Mouse (Mus musculus) heart, postnatal 0 days (tissue): ENCODE data around the gene Capza1. TPM values are rescaled to one million over a fixed set of nuclear protein-coding genes. Genes with fewer than 3 reads are reported as not detected.
"Not testable (repeated sequence)": the region's sequence is repeated elsewhere in the genome, so short reads cannot be mapped to it uniquely, and the experiment has no call there.

Experiments
- ATAC-seq: fragments of 200-750 bp; cut with Nextera tagmentation; 2 replicates; pipeline ENCODE4 v1.8.0; 2017; ENCODE audit warnings: low read depth, moderate number of reproducible peaks, moderate library complexity; ENCODE audit not compliant: insufficient read depth
- DNase-seq: peaks from one replicate; pipeline ENCODE4 v3.0.0-alpha.2; 2016; ENCODE audit warnings: low spot score
- H3K27ac ChIP-seq: fragments of 300-500 bp; sonication (generic); 2 replicates; pipeline ENCODE4 v1.5.1; 2014; ENCODE audit warnings: low read depth, mild to moderate bottlenecking
- H3K27me3 ChIP-seq: fragments of 300-500 bp; sonication (generic); 2 replicates; pipeline ENCODE4 v1.6.1; 2014; ENCODE audit warnings: low read length, mixed read lengths; ENCODE audit not compliant: control insufficient read depth, insufficient read depth
- H3K36me3 ChIP-seq: fragments of 300-500 bp; sonication (generic); replicated peaks from 2 replicates; pipeline ENCODE4 v1.6.1; 2014; ENCODE audit warnings: low read length, mixed read lengths; ENCODE audit not compliant: control insufficient read depth, insufficient read depth
- H3K4me1 ChIP-seq: fragments of 300-500 bp; sonication (generic); 2 replicates; pipeline ENCODE4 v1.6.1; 2014; ENCODE audit warnings: antibody characterized with exemption; ENCODE audit not compliant: control insufficient read depth, insufficient read depth
- H3K4me2 ChIP-seq: fragments of 300-500 bp; sonication (generic); 2 replicates; pipeline ENCODE4 v1.6.1; 2014; ENCODE audit warnings: low read depth, mild to moderate bottlenecking, low read length, moderate library complexity
- H3K4me3 ChIP-seq: fragments of 300-500 bp; sonication (generic); 2 replicates; pipeline ENCODE4 v1.5.1; 2014; ENCODE audit warnings: low read depth, low read length
- H3K9ac ChIP-seq: fragments of 300-500 bp; sonication (generic); replicated peaks from 2 replicates; pipeline ENCODE4 v1.6.1; 2014; ENCODE audit warnings: low read depth, low read length, mixed read lengths
- H3K9me3 ChIP-seq: fragments of 300-500 bp; sonication (generic); replicated peaks from 2 replicates; pipeline ENCODE4 v1.6.1; 2016; ENCODE audit warnings: low read length; ENCODE audit not compliant: control insufficient read depth
- CTCF ChIP-seq: IDR thresholded peaks from 2 replicates; pipeline ENCODE4 v1.5.1; 2016; ENCODE audit warnings: antibody characterized with exemption, control low read depth, low read depth
- EP300 ChIP-seq: IDR thresholded peaks from 2 replicates; pipeline ENCODE4 v1.6.1; 2016; ENCODE audit warnings: antibody characterized with exemption, low read depth
- WGBS: fragments of 180-500 bp; shearing (Covaris S2); extraction: QIAGEN DNeasy Blood & Tissue Kit; methylation state at CpG from one replicate; pipeline ENCODE4 v1.1.7; 2014; 5-methylcytosine and 5-hydroxymethylcytosine counted together
- polyA plus RNA-seq: library from polyadenylated mRNA; unstranded; fragments of >200 nt; fragmentation: Nextera tagmentation; extraction: Ambion mirVana; gene quantifications from 2 replicates; pipeline ENCODE4 v1.2.1, GENCODE M21; 2015
- total RNA-seq: library from RNA; depleted of rRNA; stranded (reverse); fragments of >200 nt; gene quantifications from 2 replicates; pipeline ENCODE4 v1.2.3, GENCODE M21; 2014; ENCODE audit warnings: low replicate concordance

Capza1 gene
- total and polyA plus RNA-seq, 2 experiments from 2014 or later = 98.4 to 141 TPM

DNA sequence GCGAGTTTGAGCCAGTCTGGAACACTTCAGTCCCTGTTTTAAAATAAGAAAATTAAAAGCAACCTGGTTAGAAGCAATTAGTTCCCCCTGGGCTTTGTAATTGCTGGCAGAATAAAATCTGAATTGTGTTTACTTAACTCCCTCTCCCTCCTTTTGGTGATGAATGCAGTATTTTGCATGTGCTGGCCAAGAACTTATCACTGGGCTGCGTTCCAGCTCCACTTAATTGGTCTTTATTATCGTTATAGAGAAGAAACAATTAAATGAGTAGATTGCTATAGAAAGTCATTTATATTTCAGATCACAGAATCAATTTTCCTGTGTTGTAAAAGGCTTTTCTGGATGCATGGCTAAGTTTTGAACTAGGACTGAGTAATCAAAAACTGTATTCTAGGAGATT, 31.8 kb upstream of the Capza1 start:
- Histone ChIP-seq H3K4me2 (no peak overlapping the region), H3K9ac (no peak overlapping the region), H3K27me3 (no peaks in the 10 kb centered on the region), H3K27ac (no peak overlapping the region), H3K4me3 (no peak overlapping the region), H3K9me3 (no peaks in the 10 kb centered on the region), H3K4me1 (no peaks in the 10 kb centered on the region), H3K36me3 (peaks cover 65% of the 10 kb centered on the region)
- ATAC-seq (no peak), DNase-seq (no peak)
- 83% methylated on average over 3 of the region's 3 CpGs for WGBS
- no peak for TF ChIP-seq EP300

- peaks cover 55% of the 10 kb centered on the region for H3K36me3 ChIP-seq
- DNase-seq (no peak), ATAC-seq (no peak)
- no peak for TF ChIP-seq CTCF
- no peak for TF ChIP-seq EP300
- H3K9ac ChIP-seq = no peak overlapping the region
- H3K4me3 ChIP-seq = no peak overlapping the region
- H3K27me3 ChIP-seq = no peaks in the 10 kb centered on the region
- no peaks in the 10 kb centered on the region for H3K9me3 ChIP-seq
- no peak overlapping the region for H3K4me2 ChIP-seq
- 92% methylated on average over 3 of the region's 3 CpGs for WGBS
- H3K4me1 ChIP-seq = no peaks in the 10 kb centered on the region
- H3K27ac ChIP-seq = no peak overlapping the region
These were observed 24.3 kb upstream of the Capza1 start for GRCm38 (mm10) chr3:104888585-104888984.

GRCm38 (mm10) chr3:104869611-104870010, 5.3 kb upstream of the Capza1 start:
- no peak overlapping the region for H3K4me3 ChIP-seq
- no peak overlapping the region for H3K4me2 ChIP-seq
- no peak overlapping the region for H3K9ac ChIP-seq
- no peak for DNase-seq
- H3K4me1 ChIP-seq = peaks cover 6% of the 10 kb centered on the region; the same call in 1 of the 2 replicates
- no peak overlapping the region for H3K27ac ChIP-seq
- peaks cover 50% of the 10 kb centered on the region for H3K36me3 ChIP-seq
- ATAC-seq = no peak
- no peak; the same call in 1 of the 2 replicates for TF ChIP-seq CTCF
- TF ChIP-seq EP300 = no peak
- H3K27me3 ChIP-seq = no peaks in the 10 kb centered on the region
- no peaks in the 10 kb centered on the region for H3K9me3 ChIP-seq

DNA sequence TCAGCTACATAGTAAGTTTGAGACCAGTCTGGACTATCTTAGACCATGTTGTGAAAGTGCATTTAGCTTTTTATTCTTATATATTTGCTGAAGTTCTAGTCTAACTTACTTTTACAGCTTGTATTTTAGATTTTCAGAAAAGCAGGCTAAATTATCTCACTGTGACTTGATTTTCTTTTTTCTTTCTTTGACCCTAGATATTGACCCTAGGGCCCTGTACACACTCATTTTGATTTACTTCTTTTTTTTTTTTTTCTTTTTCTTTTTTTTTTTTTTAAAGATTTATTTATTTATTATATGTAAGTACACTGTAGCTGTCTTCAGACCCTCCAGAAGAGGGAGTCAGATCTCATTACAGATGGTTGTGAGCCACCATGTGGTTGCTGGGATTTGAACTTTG, 2.4 kb upstream of the Capza1 start:
- peaks cover 19% of the 10 kb centered on the region for H3K4me1 ChIP-seq
- not testable (repeated sequence) for DNase-seq, H3K27me3 ChIP-seq, H3K4me2 ChIP-seq, H3K27ac ChIP-seq, H3K9ac ChIP-seq, ATAC-seq, H3K4me3 ChIP-seq, H3K9me3 ChIP-seq
- peaks cover 24% of the 10 kb centered on the region for H3K36me3 ChIP-seq

DNA sequence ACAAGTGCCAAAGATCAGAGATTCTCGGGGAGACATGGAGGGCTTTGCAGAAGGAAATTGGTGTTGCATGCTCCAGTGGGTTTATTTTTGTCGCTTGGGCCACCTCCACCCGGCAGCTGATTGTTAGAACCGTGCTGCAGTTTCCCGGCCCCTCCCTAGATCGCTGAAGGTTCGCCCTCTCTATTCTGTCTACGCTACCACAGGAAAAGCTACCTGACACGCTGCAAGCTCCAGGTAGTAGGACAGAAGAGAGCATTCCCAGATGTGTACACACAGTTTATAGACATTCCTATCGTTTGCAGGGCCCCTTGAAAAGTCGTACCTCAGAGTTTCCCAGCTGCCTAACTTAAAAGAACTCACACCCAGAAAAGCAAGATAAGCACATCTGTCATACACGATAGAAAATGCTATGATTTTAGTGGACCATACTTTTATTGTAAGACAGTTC, 1.1 kb upstream of the Capza1 start:
- Histone ChIP-seq H3K4me1 (peaks cover 26% of the 10 kb centered on the region), H3K27me3 (no peaks in the 10 kb centered on the region), H3K36me3 (peaks cover 11% of the 10 kb centered on the region), H3K9me3 (no peaks in the 10 kb centered on the region), H3K4me3 (peak overlapping the region; percentile 97), H3K27ac (peak overlapping the region; percentile 97), H3K9ac (peak overlapping the region; percentile 96), H3K4me2 (peak overlapping the region; percentile 86)
- ATAC-seq (no peak), DNase-seq (peak; percentile 8)
- TF ChIP-seq EP300 = no peak
- no peak for TF ChIP-seq CTCF
- WGBS = 0% methylated on average over 12 of the region's 12 CpGs

GRCm38 (mm10) chr3:104864651-104865340, 491 bp upstream of the Capza1 start:
- peak; percentile 89 for ATAC-seq
- H3K4me3 ChIP-seq = peak overlapping the region; percentile 97
- TF ChIP-seq CTCF = no peak
- no peak; the same call in 1 of the 2 replicates for TF ChIP-seq EP300

More at GRCm38 (mm10) chr3:104864651-104865340, 491 bp upstream of the Capza1 start:
- Histone ChIP-seq H3K4me1 (peaks cover 26% of the 10 kb centered on the region), H3K36me3 (peaks cover 10% of the 10 kb centered on the region; the same call in 1 of the 2 replicates), H3K4me2 (peak overlapping the region; percentile 86), H3K9ac (peak overlapping the region; percentile 96), H3K27ac (peak overlapping the region; percentile 97), H3K9me3 (no peaks in the 10 kb centered on the region), H3K27me3 (no peaks in the 10 kb centered on the region)
- under 1% methylated on average over 48 of the region's 48 CpGs for WGBS
- DNase-seq = peak; percentile 83
